Mouse (Mus musculus): ENCODE measurements around the gene Slc38a2. TPM values are rescaled to one million over a fixed set of nuclear protein-coding genes. Genes with fewer than 3 reads are reported as not detected.
A peak's percentile ranks its signal among the peaks of the same experiment; 100 is the strongest.

Gene Slc38a2
- polyA plus RNA-seq, 2 experiments from 2014 or later, result 34.6 to 44.7 TPM

GRCm38 (mm10) chr15:96718466-96718865 is 18.9 kb upstream of the Slc38a2 start:
- ATAC-seq, result no peak

- ATAC-seq, result no peak
Observed at GRCm38 (mm10) chr15:96717181-96717580, 17.7 kb upstream of the Slc38a2 start.

GRCm38 (mm10) chr15:96716371-96716770 is 16.8 kb upstream of the Slc38a2 start:
- ATAC-seq, result no peak

GRCm38 (mm10) chr15:96715692-96716080 is 16.2 kb upstream of the Slc38a2 start:
- no peak for ATAC-seq

GRCm38 (mm10) chr15:96715079-96715691 is 15.7 kb upstream of the Slc38a2 start:
- no peak for ATAC-seq

- peak; percentile 28 for ATAC-seq
Observed at GRCm38 (mm10) chr15:96714676-96715016, 15.1 kb upstream of the Slc38a2 start.

GRCm38 (mm10) chr15:96713758-96714675 is 14.5 kb upstream of the Slc38a2 start:
- no peak for ATAC-seq

- ATAC-seq, result no peak
Observed at GRCm38 (mm10) chr15:96712338-96712737, 12.8 kb upstream of the Slc38a2 start.

- no peak for ATAC-seq
Observed at GRCm38 (mm10) chr15:96711664-96712063, 12.1 kb upstream of the Slc38a2 start.

GRCm38 (mm10) chr15:96710352-96711114 is 11.0 kb upstream of the Slc38a2 start:
- no peak for ATAC-seq

GRCm38 (mm10) chr15:96709491-96710351 is 10.2 kb upstream of the Slc38a2 start:
- peak; percentile 73 for ATAC-seq

- ATAC-seq, result no peak
Observed at GRCm38 (mm10) chr15:96708976-96709490, 9.5 kb upstream of the Slc38a2 start.

GRCm38 (mm10) chr15:96708428-96708827 is 8.9 kb upstream of the Slc38a2 start:
- no peak for ATAC-seq

- ATAC-seq, result no peak
Observed at GRCm38 (mm10) chr15:96707936-96708335, 8.4 kb upstream of the Slc38a2 start.

GRCm38 (mm10) chr15:96702466-96703031 is 3.0 kb upstream of the Slc38a2 start:
- ATAC-seq, result no peak

- ATAC-seq, result no peak
Observed at GRCm38 (mm10) chr15:96700766-96701165, 1.2 kb upstream of the Slc38a2 start.

- peak; percentile 42 for ATAC-seq
Observed at GRCm38 (mm10) chr15:96698658-96699448, 677 bp downstream of the Slc38a2 start.

- ATAC-seq, result peak; percentile 1
Observed at GRCm38 (mm10) chr15:96697901-96698657, 1.5 kb downstream of the Slc38a2 start.

- peak; percentile 7 for ATAC-seq
Observed at GRCm38 (mm10) chr15:96696486-96697284, 2.8 kb downstream of the Slc38a2 start.
